Mouse (Mus musculus) cerebellum, postnatal 25 days (tissue): ENCODE results near the gene Actn1.
A peak's percentile ranks its signal among the peaks of the same experiment; 100 is the strongest.

Experiments
- DNase-seq, 2 experiments: peaks; one replicate each; pipeline ENCODE4 v3.0.0; 2021; ENCODE audit warnings: mixed read lengths in 2 of 2

Actn1 gene

DNA sequence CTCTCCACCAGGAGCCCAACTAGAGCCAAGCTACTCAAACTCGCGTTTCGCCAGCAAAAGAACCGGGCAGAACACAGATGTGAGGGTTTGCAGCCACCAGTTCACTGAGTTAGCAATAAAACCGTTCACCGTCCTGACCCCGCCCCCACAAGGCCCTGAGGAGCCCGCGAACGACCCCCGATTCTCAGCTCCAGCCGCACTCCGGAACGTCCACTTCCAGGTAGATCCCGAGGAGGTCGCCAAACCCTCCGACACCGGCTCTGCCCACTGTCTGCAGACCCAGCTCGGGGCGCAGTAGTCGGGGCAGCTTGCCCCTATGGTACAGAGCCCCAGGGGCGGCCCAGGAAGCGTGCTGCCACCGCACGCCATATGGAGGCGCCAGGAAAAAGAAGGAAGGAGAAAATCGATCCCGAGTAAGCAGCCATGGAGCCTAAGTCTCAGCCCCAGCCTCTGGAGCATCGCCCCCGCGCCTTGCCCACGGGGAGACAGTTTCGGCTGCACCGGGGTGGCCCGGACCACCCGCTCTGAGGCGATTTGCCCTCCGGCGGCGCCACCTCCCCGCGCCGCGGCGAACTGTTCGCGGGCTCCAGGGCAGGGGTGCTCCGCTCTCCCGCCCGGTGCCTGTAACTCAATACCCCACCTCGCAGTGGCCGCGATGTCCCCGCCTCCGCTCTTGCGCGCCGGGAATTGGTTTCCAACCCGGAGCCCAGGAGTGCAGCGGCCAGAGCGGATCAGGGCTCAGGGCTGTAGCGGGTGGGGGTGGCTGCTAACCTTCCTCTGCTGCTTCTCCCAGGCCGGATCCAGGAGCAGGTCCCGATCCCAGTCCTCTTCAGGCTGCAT is 735 bp downstream of the Actn1 start:
- peak; percentile 67 to 69 for DNase-seq

DNA sequence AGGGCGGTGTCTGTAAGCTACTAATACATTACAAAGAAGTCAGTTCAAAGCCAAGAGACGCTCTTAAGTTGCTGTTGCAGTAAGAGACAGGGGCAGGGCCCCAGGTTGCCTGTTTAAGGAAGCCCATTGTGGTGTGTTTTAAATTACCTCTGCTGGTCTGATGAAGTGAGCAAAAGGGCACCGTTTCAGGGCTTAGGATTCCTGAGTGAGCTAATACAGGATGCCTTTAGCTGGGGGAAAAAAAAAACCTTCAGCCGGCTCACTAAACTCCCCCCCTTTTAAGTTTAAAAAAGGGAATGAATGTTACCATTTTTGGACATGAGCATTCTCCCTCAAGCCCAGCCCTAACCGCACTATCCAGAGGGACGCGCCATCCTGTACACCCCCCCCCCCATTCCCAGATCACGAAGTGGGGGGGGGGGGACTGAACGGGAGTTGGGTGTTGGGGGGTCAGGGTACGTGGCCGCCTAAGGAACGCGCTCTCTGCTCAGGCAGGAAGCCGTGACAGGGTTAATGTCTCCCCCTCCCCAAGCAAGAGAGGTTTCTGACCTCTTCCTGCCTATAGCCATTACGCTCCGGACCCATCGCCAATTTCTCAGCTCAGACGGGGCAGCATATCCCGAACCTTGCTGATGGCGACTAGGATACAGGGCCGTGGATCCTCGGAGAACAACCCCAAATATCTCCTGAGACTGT is 1.5 kb downstream of the Actn1 start:
- DNase-seq: no peak

DNA sequence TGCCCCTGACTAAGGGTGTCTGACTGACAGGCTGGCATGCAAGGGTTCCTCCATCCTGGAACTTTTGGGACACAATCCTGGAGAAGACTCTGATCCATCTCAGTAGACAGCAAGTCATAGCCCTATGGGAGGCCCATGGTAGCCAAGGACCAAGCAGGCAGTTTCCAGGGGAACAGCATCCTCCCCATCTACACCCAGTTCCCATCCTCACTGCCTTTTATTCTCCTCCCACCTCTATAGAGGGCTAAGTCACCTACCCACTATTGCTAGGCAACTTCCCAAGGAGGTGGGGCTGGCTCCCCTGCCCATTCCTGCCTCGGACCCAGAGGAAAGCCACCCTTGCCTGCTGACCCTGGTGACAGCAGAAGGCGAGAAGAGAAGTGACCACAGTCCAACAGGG is 8.2 kb downstream of the Actn1 start:
- no peak for DNase-seq

DNA sequence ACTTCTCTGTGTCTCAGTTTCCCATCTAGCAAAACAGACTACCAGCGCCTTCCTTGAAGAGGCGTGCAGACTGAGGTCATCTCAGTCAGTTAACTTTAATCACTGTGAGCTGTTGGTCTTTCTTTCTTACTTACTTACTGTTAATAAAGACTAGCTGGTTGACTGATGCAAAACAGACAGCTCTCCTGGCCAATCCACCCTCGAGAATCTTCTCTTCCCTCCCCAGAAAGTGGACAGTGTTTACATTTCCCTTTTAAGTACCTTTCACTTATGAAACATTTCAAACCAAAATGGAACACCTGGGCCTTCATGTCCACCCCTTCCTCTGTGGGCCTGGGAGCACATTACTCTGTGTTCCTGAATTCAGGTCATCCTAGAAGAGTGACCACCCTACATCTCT is 8.6 kb downstream of the Actn1 start:
- DNase-seq: no peak

DNA sequence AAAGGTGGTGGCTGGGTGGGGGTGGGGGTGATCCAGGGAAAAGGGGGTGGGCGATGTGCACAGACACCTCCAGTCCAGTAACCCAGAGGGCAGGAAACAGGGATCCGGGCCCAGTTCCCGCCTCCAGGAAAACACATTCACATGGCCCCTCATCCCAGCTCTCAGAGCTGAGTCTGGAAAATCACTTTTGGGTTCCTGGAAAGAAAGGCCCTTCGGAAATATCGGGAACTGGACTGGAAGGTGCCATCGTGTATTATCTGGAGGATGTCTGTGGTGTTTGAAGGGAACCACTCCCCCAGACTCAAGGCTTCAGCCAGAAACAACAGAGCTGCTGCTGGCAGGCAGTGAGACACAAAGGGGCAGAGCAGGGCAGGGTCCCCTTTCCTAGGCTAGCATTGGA is 10.6 kb downstream of the Actn1 start:
- no peak for DNase-seq

DNA sequence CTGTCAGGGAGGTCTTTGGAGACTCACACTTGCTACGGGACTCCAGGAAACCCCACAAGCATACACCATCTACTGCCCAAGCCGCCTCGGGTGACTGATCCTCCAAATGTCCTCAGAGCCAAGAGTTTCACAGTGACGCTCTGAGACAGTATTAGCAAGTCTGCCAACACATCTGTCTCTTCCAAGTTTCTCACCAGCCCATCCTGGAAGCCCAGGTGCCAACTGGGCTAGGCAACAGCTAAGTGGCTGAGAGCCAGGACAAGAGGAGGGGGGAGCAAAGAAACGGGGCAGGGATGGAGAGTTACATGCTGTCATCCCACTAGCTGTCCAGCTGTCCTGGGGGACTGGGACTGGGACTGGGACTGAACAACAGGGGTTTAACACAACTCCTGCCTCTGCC is 13.1 kb downstream of the Actn1 start:
- no peak for DNase-seq

DNA sequence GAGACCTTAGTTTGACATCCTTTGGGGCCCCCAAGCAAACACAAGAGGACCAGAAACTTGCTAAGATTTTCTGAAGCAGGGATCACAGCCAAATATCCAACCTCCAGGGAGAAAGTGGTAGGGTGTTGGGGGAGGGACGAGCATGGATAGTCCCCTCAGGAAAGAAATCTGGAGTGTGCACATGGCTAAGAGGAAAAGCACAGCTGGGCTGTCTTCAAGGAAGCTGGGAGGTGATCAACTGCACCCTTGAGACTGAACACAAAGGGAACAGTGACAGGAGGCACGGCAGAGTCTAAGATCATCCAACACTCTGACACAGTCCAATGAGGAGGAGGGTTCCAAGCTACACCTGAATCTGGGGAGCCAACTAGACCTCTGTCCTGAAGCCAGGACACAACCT is 13.7 kb downstream of the Actn1 start:
- DNase-seq: no peak

DNA sequence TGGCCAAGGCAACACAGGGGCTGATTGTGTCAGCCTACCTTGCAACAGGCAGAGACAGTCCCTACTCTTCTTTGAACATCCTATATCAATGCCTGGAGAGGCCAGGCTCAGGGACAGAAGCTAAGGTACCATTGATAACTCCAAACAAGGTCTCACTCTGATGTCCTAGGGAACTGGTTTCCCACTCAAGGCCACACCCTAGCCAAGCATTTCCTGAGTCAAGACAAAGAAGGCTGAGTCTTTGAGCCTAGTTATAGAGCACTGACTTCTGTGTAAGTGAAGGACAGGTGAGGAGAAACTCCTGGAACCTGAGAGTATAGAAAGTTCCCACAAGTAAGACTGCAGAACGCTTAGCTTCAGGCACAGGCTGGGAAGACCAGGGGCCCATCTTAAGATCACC is 15.4 kb downstream of the Actn1 start:
- no peak for DNase-seq

DNA sequence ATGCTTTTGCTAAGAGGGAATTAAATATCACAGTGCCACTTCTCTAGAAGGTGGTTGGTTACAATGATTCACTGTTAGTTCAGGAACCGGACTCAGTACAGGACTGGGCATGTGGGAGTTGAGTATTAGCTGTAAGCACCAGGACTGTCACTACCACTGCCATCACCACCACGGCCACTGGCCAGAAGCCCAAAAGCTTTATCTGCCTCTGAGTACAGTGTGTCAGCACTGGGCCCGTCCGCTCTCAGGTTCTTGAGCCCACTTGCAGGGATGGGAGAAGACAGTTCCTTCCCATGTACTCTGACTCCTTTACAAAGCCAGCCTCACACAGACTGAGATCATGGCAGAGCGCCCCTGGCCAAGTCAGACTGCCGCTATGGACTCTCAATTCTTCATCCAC is 16.0 kb downstream of the Actn1 start:
- DNase-seq: no peak

DNA sequence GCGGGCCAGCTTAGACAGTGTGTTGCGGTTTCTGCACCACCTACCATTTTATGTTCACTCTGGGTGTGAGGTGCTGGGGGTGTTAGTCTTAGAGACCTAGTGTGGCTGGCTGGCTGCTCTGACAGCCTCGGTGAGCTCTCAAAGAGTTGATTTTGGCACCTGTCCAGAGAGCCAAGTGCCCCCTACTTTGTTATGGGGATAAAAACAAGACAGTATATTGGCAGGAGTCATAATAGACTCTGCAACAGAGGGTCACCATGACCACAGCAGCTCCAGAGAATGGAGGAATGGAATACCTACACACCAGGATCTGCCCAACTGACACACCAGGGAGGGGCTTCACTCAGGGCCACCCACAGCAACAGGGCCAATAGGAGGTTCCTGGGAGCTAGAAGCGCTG is 16.8 kb downstream of the Actn1 start:
- DNase-seq: no peak

DNA sequence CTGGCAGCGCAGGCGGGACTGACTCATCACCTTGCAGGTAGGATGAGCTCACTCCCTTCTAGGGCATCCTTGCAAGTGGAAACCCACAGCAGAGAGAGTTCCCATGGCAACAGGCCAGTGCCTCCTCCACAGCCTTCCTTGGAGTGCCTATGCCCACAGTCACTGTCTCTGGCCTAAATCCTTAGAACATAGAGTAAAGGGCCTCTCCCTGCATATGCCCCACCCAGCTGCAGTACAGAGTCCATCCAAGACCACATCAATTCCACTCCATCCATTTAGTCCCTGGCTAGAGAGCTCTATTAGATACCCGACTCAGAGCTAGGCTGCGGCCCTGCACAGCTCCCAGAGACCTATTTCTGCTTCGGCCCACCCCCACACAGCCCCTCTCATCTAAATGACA is 20.7 kb downstream of the Actn1 start:
- peak; percentile 27 to 54 for DNase-seq

DNA sequence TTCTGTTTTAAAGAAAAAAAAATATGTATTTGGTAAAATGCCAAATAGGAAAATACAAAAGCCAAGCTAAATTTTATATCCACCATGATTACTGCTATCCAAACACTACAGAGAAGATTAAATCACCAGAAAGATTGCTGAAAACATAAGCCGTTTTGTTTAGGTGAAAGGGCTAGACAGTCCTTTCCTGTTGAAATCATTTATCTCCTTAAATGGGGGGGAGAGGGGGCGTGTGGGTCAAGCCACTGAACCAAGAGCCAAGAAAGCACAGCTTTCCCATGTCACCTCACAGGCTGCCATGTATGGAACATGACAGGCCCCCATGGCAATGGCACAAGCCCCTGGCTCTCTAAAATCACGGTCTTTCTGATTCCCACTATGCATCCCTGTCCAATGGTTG is 21.6 kb downstream of the Actn1 start:
- DNase-seq: no peak

DNA sequence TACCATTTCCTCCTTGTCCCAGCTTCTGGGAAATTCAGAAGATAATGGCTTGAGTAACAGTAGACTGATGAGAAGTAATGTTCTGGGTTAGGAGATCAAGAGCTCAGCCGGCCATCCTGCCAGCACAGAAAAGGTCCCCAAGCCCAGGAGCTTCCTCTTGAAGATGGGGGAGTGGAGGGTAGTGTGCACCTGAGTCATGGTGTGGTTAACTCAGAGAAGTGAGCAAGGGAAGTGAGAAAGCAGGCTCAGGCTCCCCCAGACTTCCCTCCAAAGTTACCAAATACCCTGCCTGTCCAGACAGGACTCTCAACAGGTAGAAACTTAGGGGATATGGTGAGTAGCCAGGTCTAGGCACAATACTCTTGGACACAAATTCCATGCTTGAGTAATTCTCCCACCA is 24.9 kb downstream of the Actn1 start:
- DNase-seq: no peak

DNA sequence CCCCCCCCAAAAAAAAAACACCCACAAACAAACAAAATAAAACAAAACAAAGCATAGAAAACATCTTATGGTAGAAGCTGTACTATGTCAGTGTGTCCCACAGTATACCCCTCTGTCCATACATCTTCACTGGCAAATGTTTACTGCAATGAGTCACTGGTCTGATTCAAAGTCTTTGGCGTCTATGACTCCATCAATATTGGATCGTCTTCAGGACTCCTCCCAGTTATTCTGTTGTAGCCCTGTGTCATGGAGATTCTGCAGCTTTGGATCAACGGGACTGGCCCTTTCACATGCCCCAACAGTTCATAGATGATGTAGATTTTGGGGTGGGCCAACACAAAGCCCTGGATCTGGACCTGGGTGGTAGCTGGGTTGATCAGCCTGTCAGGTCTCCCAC is 25.9 kb downstream of the Actn1 start:
- no peak for DNase-seq

DNA sequence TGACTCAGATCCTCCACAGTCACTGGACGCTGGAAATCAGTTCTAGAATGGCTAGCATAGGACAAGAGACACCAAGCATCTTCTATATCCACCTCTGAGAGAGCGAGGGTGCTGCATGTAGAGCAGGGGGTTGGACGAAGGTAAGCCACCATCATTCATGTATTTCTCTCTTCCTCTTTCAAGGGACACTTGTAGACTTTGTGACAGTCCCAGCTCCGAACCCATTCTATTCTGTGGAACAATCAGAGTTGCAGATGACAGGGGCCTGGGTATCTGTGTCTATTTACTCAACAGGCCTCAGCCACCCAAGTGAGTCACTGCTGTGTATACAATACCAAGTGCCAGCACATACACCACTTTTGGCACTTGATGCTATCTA is 27.3 kb downstream of the Actn1 start:
- DNase-seq: no peak

DNA sequence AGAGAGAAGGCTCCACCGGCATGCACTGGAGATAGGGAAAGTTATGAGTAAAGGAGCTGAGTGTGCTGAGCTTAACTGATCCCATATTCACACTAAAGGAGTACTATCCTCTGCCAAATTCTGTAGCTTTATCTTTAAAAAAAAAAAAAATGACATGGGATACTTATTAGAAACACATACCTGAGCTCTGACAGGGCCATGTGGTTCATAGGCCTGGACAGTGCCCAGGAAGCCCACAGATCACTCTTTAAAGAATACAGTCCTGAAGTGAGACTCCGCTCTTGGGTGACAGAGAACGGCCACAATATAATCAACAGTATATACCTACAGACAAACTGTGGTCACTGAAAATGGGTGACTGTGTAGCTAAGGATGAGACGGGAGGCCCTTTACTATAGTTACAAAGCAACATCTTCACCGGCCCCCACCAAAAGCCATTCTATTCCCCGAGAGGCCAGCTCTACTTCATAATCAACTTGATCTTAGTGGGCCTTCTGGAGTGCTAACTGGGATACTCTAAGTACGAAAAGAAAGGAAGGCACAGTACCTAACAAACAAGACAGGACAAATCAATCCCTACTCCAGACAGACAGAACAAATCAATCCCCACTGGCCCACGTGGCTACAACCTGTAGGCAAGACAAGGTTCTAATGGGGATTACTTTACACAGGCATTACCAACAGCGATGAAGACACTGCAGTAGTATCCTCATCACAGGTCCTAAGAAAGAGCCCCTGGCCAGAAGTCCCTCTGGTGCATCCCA is 27.9 kb downstream of the Actn1 start:
- no peak for DNase-seq

DNA sequence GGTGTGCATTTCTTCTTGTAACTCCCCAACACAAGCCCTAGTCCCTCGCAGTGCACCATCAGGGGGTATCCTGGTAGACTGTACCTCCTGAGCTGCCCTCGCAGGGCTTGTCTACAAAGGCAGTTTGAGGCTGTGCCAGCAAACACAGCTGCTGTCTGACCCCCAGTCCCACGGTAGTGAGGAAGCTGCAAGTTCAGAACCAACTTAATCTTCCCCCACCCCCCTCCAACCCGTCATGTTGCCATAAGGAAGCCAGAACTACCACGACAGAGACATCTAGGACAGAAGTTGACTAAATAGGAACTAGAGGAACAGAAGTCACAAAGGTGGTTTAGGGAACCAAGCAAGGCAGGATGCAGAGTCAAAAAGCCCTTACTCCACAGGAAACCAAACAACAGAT is 28.9 kb downstream of the Actn1 start:
- no peak for DNase-seq

DNA sequence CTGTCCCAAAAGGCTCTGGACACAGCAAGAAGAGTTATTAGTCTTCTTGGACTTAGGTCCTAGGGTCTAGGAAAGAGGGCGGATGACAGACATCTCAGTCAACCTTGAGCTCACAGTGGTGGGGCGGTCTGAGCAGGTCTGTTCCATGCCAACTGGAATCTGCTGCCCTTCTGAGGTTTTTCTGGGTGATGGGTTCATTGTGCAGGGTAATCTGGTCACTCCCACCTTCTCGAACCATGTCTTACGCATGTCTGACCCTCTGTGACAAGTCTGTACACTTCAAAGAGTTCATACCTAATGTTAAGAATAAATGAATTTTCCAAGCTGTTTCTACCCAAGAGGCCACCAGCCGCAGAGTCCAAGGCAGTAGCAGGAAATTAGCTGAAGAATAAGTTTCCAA is 29.3 kb downstream of the Actn1 start:
- no peak for DNase-seq

DNA sequence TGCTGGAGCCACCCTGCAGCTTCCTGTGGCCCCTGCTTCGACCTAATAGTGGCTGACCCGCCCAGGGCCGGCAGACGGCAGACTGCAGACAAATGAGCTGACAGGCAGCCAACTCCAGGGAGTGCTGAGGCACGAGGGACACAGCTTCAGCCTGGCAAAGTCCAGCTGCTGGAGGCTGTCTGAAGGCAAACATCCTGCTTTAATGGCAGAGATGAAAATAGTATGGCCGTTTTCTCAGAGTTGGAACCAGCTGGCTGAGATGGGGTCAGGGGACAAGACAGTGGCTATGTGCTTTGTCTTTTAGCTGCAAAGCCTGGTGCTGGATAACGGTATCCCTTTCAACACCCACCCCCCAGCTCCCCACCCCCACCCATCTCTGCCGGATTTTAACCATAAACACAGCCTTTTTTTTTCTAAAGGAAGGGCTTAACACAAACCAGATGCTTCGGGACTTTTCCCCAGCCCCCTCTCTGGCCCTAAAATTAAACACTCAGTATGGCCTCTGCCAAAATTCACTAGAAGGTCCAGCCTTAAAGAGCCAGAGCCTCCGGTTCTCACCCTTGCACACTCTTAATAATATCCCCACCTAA is 30.0 kb downstream of the Actn1 start:
- DNase-seq: peak; percentile 58 to 73

DNA sequence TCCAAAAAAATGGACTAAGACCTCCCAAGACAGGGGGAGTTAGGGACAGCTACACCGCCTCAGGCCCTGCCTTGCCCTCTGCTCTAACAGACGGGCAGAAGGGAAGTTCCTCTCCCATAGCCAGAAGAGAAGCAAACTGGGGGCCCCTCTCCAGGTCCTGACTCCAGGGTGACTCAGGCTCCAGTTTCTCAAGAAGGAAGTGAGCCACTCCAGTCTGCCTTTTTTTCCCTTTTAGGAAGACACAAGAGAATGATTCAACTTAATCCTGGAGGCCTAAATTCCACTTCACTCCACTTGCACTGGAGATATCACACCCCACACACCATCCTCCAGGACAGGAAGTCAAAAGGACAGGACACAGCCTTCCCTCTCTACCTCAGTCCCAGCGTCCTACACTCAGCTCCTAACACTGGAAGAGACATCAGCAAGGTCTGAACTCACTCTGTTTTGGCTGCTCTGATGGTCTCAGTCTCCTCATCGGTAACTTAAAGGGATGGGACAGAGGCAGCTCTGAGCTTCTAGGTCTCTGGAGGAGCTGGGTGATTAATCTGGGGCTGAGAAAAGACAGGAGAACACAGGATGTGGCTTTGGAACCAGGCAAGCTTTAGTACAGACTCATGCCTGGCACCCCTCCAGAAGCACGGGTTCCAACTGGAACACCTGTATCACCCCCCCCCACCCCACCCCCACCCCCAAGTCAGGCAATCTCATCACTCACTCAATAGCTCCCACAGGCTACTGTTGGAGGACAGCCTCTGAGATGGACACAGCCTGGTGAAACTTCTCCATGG is 31.0 kb downstream of the Actn1 start:
- DNase-seq: peak in 1 of 2 experiments; percentile 26

DNA sequence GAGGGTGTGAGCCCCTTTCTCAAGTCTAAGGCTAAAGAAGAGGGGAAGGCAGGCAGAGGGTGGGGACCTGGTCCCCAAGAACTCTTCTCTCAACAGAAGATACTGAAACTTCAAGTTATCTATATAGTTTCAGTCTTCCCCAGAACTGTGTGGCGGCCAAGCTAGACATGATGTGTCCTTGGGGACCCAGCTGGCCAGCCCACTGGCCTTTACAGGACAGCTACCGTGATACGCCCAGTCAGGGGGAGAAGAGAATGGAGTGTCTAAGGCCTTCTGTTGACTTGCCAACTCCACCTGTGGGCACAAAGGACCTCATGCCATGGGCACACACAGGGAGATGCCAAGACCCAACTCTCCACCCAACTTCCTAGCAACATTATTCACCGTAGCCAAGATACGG is 31.8 kb downstream of the Actn1 start:
- no peak for DNase-seq

DNA sequence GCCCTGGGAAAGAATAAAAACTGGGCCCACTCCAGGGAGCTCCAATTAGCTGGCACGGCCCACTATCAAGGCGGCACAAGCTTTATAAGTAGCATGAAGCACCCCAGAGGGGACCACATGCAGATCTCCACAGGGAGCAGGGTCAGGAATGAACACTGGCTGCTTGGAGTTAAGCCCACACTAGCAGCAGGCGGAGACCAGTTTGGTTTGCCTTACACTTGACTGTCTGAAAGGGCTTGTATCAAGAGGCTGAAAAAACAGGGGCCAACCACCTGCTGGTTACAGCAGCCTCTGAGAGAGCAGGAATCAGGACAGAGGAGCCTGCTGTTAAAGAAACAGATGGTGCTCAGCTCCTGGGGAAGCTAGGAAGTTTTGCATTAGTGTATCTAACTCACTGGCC is 32.3 kb downstream of the Actn1 start:
- DNase-seq: peak; percentile 24 to 37

DNA sequence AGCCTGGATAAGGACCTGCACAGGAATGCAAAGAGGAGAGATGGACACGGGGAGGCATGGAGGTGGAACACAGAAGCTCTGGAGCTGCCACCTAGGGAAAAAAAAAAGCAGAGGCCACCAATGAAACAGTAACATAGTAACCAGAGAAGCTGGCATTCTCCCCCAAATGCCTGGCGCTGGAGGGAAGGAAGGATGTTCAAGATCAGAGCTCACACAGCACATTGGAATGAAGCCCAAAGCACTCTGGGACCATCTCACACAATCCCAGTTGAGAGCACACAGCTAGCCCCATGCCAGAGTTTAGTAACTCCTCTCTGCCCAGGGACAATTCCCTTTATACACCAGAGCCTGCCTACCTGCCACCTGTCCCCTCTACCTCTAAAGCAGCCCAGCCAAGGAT is 34.1 kb downstream of the Actn1 start:
- no peak for DNase-seq
